Mouse (Mus musculus) limb, embryonic 11.5 days (tissue): ENCODE results near the gene Elmod3. TPM values are rescaled to one million over a fixed set of nuclear protein-coding genes. Genes with fewer than 3 reads are reported as not detected.

ENCODE experiments used
- ATAC-seq: fragments of 200-750 bp; cut with Nextera tagmentation; 2 replicates; pipeline ENCODE4 v1.8.0; 2017; ENCODE audit warnings: low read depth; ENCODE audit not compliant: insufficient number of reproducible peaks, low FRiP score, low TSS enrichment
- DNase-seq: peaks from one replicate; pipeline ENCODE4 v3.0.0-alpha.2; 2015; ENCODE audit warnings: low spot score
- H3K27ac ChIP-seq: fragments of 300-500 bp; sonication (generic); replicated peaks from 2 replicates; pipeline ENCODE4 v1.5.1; 2014; ENCODE audit warnings: low read depth, mild to moderate bottlenecking, low read length
- H3K27me3 ChIP-seq: fragments of 300-500 bp; sonication (generic); 2 replicates; pipeline ENCODE4 v1.6.1; 2014; ENCODE audit warnings: mild to moderate bottlenecking, low read length, mixed read lengths; ENCODE audit not compliant: control insufficient read depth, insufficient read depth
- H3K36me3 ChIP-seq: fragments of 300-500 bp; sonication (generic); 2 replicates; pipeline ENCODE4 v1.6.1; 2014; ENCODE audit warnings: mild to moderate bottlenecking, low read length, moderate library complexity, mixed read lengths; ENCODE audit not compliant: control insufficient read depth, insufficient read depth
- H3K4me1 ChIP-seq: fragments of 300-500 bp; sonication (generic); 2 replicates; pipeline ENCODE4 v1.6.1; 2014; ENCODE audit warnings: low read length, mixed read lengths; ENCODE audit not compliant: control insufficient read depth, insufficient read depth
- H3K4me2 ChIP-seq: fragments of 300-500 bp; sonication (generic); 2 replicates; pipeline ENCODE4 v1.6.1; 2014; ENCODE audit warnings: low read depth, mild to moderate bottlenecking, moderate library complexity; ENCODE audit not compliant: severe bottlenecking
- H3K4me3 ChIP-seq: fragments of 300-500 bp; sonication (generic); 2 replicates; pipeline ENCODE4 v1.5.1; 2014; ENCODE audit warnings: low read depth, low read length
- H3K9ac ChIP-seq: fragments of 300-500 bp; sonication (generic); 2 replicates; pipeline ENCODE4 v1.6.1; 2014; ENCODE audit warnings: mild to moderate bottlenecking, low read length
- H3K9me3 ChIP-seq: fragments of 300-500 bp; sonication (generic); 2 replicates; pipeline ENCODE4 v1.6.1; 2016; ENCODE audit warnings: low read length; ENCODE audit not compliant: control insufficient read depth
- WGBS: fragments of 180-500 bp; shearing (Covaris S2); extraction: QIAGEN DNeasy Blood & Tissue Kit; methylation state at CpG from one replicate; pipeline ENCODE4 v1.1.7; 2014; 5-methylcytosine and 5-hydroxymethylcytosine counted together
- polyA plus RNA-seq: library from polyadenylated mRNA; unstranded; fragments of >200 nt; fragmentation: Nextera tagmentation; extraction: Ambion mirVana; gene quantifications from 2 replicates; pipeline ENCODE4 v1.2.1, GENCODE M21; 2014

The Elmod3 gene
- polyA plus RNA-seq, 1 experiment from 2014 or later, result 15.8 TPM

DNA sequence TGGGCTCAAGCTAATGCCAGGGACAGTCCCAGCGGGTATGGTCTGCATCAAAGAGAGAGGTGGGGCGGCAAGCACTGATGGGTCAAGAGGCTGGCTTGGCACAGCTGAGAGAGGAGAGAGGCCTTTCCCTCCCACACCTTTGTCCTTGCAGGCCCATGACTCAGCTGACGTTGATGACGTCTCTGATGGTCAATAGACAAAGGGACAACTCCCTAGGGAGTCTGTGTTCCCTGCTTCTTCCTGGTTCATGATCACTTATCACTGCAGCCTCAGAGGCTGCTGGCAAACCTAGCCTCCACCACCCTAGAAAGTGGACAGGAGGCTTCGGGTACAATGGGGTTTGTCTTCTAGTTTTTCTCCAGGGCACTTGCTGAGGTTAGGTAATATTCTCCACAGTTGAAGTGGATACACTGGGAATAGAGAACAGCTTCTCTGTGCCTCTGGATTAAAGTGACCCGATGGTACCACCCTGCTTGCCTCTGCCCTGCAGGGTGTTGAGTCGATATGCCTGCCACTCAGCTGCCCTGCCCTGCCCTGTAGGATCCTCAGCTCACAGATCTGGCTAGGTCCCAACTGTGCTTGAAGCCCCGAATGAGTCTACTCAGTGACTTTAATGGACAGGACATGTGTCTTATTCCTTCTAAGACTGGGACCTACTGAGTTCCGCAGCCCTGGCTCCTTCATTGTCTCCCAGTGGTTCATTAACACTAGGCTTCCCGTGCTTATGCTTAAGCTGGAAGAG is 69.6 kb downstream of the Elmod3 start:
- no peak overlapping the region for H3K4me2 ChIP-seq
- no peak overlapping the region for H3K9ac ChIP-seq
- WGBS, result 75% methylated on average over 10 of the region's 10 CpGs
- ATAC-seq (no peak), DNase-seq (no peak)
- no peaks in the 10 kb centered on the region for H3K9me3 ChIP-seq
- H3K27ac ChIP-seq, result no peak overlapping the region
- no peaks in the 10 kb centered on the region for H3K27me3 ChIP-seq
- H3K36me3 ChIP-seq, result no peaks in the 10 kb centered on the region
- H3K4me1 ChIP-seq, result no peaks in the 10 kb centered on the region
- H3K4me3 ChIP-seq, result no peak overlapping the region

DNA sequence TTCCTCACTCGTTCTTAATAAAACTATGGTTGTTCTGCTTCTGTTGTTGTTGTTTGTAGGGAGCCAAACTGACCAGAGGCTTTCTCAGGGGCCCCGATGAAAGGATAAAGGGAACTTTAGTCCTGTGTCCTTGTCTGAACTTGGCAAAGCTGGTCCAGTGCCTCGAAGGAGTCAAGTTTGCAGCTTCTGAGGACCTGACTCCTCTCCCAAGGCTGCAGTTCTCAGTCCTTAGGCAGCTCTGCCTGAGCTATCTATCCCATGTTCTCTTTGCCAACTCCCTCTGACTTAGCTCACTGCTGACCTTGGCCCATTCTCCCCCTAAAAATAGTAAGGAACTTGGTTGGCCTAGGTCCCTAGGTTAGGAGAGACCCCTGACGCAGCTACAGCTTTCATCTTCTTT is 71.1 kb downstream of the Elmod3 start:
- Histone ChIP-seq H3K4me2 (no peak overlapping the region), H3K27ac (no peak overlapping the region), H3K9me3 (no peaks in the 10 kb centered on the region), H3K4me3 (no peak overlapping the region), H3K36me3 (no peaks in the 10 kb centered on the region), H3K9ac (no peak overlapping the region), H3K27me3 (no peaks in the 10 kb centered on the region), H3K4me1 (no peaks in the 10 kb centered on the region)
- 86% methylated on average over 4 of the region's 4 CpGs for WGBS
- no peak for DNase-seq
- no peak for ATAC-seq

DNA sequence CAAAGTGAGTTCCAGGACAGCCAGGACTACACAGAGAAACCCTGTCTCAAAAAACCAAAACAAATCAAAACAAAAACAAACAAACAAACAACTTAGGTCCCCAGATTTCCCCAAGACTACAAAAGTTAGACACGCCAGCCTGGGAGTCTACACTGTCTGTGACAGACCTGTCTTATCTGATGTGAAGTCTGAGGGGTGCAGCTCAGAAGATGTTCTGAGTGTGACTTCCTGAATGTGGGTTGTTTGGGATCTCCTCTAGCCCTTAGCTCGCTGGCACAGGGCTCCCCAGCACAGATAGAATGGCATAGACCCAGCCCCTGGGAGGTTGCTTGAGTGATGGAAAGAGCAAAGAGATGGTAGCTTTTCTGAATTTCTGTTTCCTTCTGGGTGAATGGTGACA is 74.1 kb downstream of the Elmod3 start:
- no peak for DNase-seq
- ATAC-seq, result no peak
- H3K4me1 ChIP-seq, result peaks cover 11% of the 10 kb centered on the region
- H3K36me3 ChIP-seq, result no peaks in the 10 kb centered on the region
- H3K4me3 ChIP-seq, result no peak overlapping the region
- H3K4me2 ChIP-seq, result no peak overlapping the region
- no peaks in the 10 kb centered on the region for H3K9me3 ChIP-seq
- no peak overlapping the region for H3K27ac ChIP-seq
- 87% methylated on average over 2 of the region's 2 CpGs for WGBS
- H3K27me3 ChIP-seq, result no peaks in the 10 kb centered on the region
- H3K9ac ChIP-seq, result no peak overlapping the region

DNA sequence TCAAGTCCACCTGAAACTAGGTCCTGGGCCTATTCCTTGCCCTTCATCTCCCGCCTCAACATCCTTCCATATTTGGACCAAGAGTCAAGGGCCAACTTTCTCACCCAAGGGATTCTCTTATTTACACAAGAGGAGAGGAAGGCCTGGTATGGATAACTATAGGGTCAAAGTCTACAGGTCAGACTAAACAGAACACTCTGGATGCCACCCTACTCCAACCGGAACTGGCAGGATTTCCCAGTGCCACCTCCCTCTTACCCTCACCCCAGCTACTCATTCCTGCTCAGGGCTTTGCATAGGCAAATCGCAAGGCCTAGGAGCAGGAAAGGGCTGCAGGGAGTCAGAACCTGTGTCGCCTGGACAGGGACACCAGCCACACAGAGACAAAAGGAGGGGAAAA is 75.0 kb downstream of the Elmod3 start:
- H3K4me2 ChIP-seq, result no peak overlapping the region
- 76% methylated on average over 4 of the region's 4 CpGs for WGBS
- H3K9me3 ChIP-seq, result no peaks in the 10 kb centered on the region
- H3K27ac ChIP-seq, result no peak overlapping the region
- H3K4me1 ChIP-seq, result peaks cover 11% of the 10 kb centered on the region
- no peak overlapping the region for H3K4me3 ChIP-seq
- H3K27me3 ChIP-seq, result no peaks in the 10 kb centered on the region
- H3K9ac ChIP-seq, result no peak overlapping the region
- H3K36me3 ChIP-seq, result no peaks in the 10 kb centered on the region
- no peak for ATAC-seq
- no peak for DNase-seq

DNA sequence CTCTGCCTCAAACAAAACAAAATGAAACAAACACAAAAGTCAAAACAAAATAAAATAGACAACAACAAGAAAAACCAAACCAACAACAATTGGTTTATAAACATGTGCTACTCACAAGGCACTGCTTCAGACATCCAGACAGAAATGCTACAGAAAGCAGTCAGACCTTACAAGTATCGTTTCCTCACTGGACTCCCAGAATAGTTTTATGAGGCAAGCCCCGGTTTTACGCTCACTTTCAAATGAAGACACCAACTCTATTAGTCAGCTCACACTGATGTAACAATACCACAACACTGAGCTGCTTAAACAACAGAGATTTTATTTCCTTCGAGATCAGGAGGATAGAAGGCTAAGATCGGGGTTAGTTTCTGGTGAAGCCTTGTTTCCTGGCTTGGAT is 75.9 kb downstream of the Elmod3 start:
- no peak overlapping the region for H3K27ac ChIP-seq
- no peak overlapping the region for H3K9ac ChIP-seq
- H3K9me3 ChIP-seq, result no peaks in the 10 kb centered on the region
- peaks cover 11% of the 10 kb centered on the region for H3K4me1 ChIP-seq
- H3K4me2 ChIP-seq, result no peak overlapping the region
- ATAC-seq, result no peak
- 71% methylated on average over 5 of the region's 5 CpGs for WGBS
- no peaks in the 10 kb centered on the region for H3K27me3 ChIP-seq
- no peak overlapping the region for H3K4me3 ChIP-seq
- no peak for DNase-seq
- H3K36me3 ChIP-seq, result no peaks in the 10 kb centered on the region

DNA sequence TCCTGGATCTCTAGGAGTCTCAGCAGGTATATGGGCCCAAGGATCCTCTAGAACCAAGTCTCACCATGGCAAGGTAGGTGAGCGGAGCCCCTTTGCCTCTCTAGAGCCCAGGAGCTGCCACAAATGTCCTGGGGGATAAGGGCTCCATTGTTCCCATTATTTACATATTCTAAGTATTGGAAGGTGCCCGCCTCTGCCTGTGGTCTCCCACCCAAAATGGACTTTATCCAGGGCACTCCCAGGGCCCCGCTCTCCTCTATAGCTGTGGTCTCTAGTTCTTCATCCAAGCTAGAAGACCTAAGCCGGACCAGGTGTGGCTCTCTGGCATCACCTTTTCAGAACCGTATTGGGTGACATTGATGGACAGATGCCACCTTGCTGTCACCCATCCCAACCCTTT is 76.6 kb downstream of the Elmod3 start, which contains the start of gene Sh2d6:
Gene Sh2d6, minus strand, starts transcription at position 101 of the 400 bp plus-strand sequence.
- Histone ChIP-seq H3K27me3 (no peaks in the 10 kb centered on the region), H3K9ac (no peak within 1 kb of the TSS), H3K36me3 (no peaks in the 10 kb centered on the region), H3K4me3 (no peak within 1 kb of the TSS), H3K27ac (no peak within 1 kb of the TSS), H3K4me2 (no peak within 1 kb of the TSS), H3K9me3 (no peaks in the 10 kb centered on the region), H3K4me1 (peaks cover 11% of the 10 kb centered on the region)
- ATAC-seq (no peak), DNase-seq (no peak)
- 93% methylated on average over 5 of the region's 5 CpGs for WGBS

DNA sequence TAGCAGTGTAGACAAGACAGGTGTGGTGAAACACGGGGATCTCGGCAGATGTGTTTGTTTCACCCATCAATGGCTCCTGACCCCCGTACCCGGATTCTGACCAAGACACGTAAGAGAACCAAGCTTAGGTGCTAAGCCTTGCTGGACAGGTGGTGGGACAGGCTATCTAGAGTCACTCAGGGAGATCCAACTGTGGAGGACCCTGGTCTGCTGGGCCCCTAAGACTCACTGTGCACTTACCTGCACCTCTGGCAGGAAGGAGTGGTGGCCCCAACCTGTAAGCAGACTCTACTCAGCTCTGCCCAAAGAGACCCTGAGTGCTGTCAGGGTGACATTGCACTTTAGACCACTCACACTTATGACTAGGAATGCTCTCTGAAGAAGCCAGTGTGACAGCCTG is 77.3 kb downstream of the Elmod3 start:
- no peak for DNase-seq
- Histone ChIP-seq H3K9me3 (no peaks in the 10 kb centered on the region), H3K4me3 (no peak overlapping the region), H3K4me1 (peaks cover 11% of the 10 kb centered on the region), H3K9ac (no peak overlapping the region), H3K36me3 (no peaks in the 10 kb centered on the region), H3K27me3 (no peaks in the 10 kb centered on the region), H3K4me2 (no peak overlapping the region), H3K27ac (no peak overlapping the region)
- WGBS, result 92% methylated on average over 5 of the region's 5 CpGs
- ATAC-seq, result no peak

DNA sequence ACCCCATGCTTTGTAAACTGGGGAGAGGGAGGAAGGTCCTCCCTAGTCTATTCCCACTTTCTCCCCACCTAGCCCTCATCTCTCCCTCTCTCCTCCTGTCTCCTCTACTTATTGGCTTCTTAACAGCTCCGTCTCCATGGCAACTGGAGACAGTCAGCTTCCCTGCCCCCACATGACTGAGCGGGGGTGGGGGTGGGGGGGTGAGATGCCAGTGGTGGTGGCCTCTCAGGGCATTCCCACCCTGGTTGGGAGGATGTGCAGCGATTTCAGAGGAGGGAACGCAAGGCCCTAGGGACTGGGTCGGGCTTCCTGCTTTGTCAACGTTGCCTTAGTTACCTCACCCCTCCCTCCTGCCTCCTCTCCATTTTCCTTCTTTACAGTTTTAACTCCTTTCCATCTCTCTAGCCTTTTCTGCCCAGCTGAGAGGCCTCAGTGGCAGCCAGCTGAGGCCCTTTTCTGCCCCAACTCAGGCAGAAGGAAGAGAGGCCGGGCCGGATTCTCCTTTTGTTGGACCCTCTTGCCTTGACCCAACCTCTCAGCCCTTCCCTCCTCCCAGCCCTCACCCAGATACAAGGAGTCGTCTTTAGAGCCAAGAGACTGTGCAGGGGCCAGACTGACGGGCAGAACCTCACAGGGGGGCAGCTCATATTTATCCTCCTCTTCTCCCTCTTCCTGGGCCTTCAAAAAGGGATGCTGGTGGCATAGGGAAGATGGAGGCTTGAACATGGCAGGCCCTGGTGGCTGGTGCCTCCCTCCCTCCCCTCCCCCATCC is 78.1 kb downstream of the Elmod3 start:
- H3K9ac ChIP-seq, result peak overlapping the region; percentile 17; the same call in 1 of the 2 replicates
- H3K4me2 ChIP-seq, result 0 out of 2 replicates have a peak overlapping the region, but pooled peaks have one; percentile 4
- peaks cover 11% of the 10 kb centered on the region for H3K4me1 ChIP-seq
- no peak overlapping the region for H3K4me3 ChIP-seq
- H3K36me3 ChIP-seq, result no peaks in the 10 kb centered on the region
- DNase-seq (peak; percentile 56), ATAC-seq (0 out of 2 replicates have a peak, but pooled peaks have one; percentile 42)
- no peak overlapping the region for H3K27ac ChIP-seq
- 22% methylated on average over 10 of the region's 10 CpGs for WGBS
- no peaks in the 10 kb centered on the region for H3K9me3 ChIP-seq
- H3K27me3 ChIP-seq, result no peaks in the 10 kb centered on the region
